Mouse (Mus musculus): ENCODE measurements around the gene Tbc1d14.

The Tbc1d14 gene

GRCm38 (mm10) chr5:36578982-36579381 lies 14.1 kb downstream of the Tbc1d14 start:
- no peak for DNase-seq (ENCODE audit: low read depth, low spot score)

GRCm38 (mm10) chr5:36576457-36576856 lies 16.6 kb downstream of the Tbc1d14 start:
- no peak for DNase-seq (ENCODE audit: low read depth, low spot score)

DNA sequence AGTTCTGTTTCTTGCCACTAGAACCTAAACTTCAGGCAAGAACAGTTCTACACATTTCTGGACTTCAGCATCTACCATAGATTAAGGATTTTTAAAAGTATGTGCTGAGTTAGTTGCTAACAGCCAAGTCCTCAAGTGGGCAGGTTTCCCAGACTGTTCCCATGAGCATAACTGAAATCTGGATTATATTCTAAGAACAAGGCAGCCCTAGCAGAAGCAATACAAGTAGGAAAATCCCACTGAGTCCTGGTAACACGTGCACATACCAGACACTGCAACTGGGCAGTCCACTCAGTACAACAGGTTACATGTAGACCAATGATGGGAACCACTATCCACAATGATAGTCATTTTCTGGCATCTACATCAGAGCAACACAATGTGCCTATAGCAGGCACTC lies 17.3 kb downstream of the Tbc1d14 start:
- no peak for DNase-seq (ENCODE audit: low read depth, low spot score)

GRCm38 (mm10) chr5:36575227-36575626 lies 17.8 kb downstream of the Tbc1d14 start:
- DNase-seq (ENCODE audit: low read depth, low spot score): no peak

DNA sequence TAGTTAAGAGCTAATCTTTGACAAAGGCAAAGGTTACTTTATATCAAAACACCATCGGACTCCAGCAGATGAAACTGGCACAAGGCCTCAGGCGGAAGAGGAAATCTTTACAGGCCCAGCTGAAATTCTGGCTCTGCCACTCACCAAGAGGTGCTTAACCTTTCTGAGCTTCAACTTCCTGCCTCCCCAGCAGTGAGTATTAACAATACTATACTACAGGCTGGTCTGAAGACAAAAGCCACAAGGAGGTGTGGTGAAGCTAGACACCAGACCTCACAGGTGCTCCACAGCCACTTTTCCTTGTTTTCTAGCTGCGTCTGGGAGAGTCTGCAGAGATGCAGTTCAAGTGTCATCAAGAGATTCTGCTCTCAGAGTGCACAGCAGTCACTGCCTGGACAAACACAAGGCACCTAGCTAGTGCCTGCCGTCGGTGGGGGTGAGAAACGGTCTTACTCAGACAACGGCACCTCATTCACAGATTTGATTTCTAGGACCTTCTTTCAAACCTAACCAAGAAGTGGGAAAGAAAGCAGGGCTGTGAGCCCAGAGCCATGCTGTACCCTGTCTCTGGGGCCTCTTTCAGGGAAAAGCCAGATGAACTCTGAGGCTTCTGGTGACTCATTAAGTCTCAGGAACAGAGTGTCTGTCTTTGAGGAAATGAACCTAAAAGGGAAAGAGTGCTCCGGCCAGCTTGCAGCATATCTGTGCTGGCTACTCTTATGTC lies 18.8 kb downstream of the Tbc1d14 start:
- DNase-seq (ENCODE audit: low read depth, low spot score): no peak

DNA sequence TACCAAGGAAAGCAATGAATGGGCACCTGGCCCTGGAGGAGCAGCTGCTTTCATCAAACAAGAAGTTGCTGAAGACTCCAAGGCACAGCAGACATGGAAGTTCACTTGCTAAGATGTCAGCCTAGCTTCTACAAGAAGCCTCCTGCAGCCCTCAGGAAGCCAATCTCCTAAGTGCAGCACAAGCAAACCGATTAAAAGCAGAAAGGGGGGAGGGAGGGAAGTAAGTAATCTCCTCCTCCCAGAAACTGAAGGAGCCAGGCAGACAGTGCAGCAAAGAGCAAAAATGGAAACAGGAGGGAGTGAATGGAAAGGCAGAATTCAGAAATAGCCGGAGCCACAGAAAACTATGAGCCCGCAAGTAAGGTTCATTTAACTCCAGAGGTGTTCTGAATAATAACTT lies 19.7 kb downstream of the Tbc1d14 start:
- no peak for DNase-seq (ENCODE audit: low read depth, low spot score)

- no peak for DNase-seq (ENCODE audit: low read depth, low spot score)
Observed at GRCm38 (mm10) chr5:36571371-36571770, 21.7 kb downstream of the Tbc1d14 start.

DNA sequence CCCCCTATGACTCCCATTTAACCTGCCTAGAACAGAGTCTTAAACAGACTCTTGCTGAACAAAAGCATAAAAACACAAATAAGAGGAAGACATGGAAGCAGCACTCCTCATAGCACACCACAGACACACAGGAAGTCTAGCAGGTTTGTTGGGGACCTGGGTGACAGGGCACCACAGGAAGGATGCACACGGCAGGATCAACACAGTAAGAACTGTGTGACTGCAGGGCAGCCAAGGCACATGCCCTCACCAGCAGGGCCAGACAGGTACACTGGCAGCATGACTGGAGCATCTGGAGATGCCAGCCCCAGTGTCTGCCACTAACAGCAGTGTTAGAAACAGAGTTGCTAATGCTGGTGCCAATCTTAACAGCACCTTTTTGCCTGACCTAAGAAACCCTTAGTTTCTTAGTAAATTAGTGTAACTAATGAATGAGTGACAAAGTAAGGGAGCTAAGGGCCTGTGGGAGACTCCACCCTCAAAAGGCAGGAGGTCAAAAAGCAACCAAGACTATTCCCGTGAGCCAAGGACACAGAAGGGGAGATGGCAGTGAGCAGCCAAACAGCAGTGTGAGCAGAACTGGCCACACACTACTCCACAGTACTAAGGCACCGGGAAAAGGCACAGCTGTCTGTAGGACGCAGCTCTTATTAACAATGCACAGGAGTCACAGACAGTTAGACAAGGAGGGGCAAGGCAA lies 22.4 kb downstream of the Tbc1d14 start:
- no peak for DNase-seq (ENCODE audit: low read depth, low spot score)

GRCm38 (mm10) chr5:36570098-36570497 lies 23.0 kb downstream of the Tbc1d14 start:
- DNase-seq (ENCODE audit: low read depth, low spot score): no peak

GRCm38 (mm10) chr5:36568118-36568517 lies 25.0 kb downstream of the Tbc1d14 start:
- no peak for DNase-seq (ENCODE audit: low read depth, low spot score)

DNA sequence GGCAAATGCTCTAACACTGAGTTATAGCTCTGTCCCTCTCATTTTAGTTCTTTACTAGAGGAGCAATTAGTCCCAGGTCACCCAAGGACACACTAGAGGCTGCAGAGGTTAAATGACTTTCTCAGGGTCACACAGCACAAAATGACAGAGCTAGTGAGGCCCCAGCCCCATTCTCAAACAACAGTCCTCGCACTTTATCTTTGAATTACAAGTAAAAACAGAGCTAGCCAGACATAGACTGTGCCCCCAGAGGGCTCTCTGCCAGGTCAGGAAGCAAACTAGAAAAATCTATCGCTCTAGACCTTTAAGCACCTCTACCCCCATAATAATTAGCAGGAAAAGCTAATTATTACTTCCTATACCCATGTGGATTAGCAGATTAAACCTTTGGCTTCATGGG lies 25.4 kb downstream of the Tbc1d14 start:
- no peak for DNase-seq (ENCODE audit: low read depth, low spot score)

DNA sequence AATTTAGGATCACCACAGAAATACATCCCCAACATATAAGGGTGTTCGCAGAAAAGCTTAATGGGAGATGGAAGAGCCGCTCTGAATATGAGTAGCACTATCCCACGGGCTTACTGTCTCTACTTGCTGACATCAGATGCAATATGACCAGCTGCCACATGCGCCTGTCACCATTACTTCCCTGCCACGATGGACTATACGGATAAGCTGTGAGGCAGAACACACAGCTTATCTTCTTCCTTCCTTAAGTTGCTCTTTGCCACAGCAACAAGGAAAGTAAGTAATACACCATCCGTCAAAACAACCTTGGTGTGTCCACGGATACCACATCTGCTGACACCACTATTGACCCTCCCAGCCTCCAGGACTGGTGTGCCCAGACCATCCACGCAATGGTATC lies 28.5 kb downstream of the Tbc1d14 start:
- DNase-seq (ENCODE audit: low read depth, low spot score): no peak

- DNase-seq (ENCODE audit: low read depth, low spot score): no peak
Observed at GRCm38 (mm10) chr5:36563741-36564140, 29.3 kb downstream of the Tbc1d14 start.

GRCm38 (mm10) chr5:36562791-36563445 lies 30.2 kb downstream of the Tbc1d14 start:
- DNase-seq (ENCODE audit: low read depth, low spot score): no peak

DNA sequence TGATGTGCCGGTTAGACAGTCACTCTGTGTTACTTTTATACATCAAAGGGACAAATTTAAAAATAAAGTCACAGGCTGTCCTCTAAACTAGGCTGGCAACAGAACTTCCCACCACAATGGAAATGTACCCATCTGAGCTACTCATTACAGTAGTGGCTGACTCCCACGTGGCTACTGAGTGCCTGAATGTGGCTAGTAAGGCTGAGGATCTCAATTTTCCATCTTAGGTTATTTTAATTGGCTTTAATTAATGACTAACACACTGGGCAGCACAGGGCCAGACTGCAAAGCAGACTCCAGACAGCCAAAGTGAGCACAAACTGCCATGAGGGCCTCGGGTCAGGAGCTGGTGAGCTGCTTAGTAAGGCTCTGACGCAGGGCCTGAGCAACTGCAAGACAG lies 31.6 kb downstream of the Tbc1d14 start:
- DNase-seq (ENCODE audit: low read depth, low spot score): no peak

- no peak for DNase-seq (ENCODE audit: low read depth, low spot score)
Observed at GRCm38 (mm10) chr5:36560490-36560889, 32.6 kb downstream of the Tbc1d14 start.

- no peak for DNase-seq (ENCODE audit: low read depth, low spot score)
Observed at GRCm38 (mm10) chr5:36559510-36560235, 33.4 kb downstream of the Tbc1d14 start.

GRCm38 (mm10) chr5:36559106-36559505 lies 34.0 kb downstream of the Tbc1d14 start:
- DNase-seq (ENCODE audit: low read depth, low spot score): no peak

DNA sequence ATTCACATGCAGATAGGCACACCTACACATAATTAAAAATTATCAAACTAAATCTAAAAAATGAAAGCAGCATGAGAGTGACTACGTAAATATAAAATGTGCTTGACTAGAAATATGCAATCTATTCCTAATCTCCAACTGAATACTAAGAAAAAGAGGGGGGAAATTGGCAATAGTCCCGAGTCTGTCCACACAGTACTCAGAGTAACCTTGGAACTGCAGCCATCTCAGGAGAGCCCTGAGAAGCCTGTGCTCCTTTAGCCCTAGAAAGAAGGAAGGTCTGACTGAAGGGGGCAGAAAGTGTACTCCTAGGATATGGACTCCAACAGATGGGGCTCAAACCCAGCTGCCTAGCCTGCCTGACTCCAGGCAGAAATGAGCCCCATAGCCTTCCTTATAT lies 34.5 kb downstream of the Tbc1d14 start:
- no peak for DNase-seq (ENCODE audit: low read depth, low spot score)

DNA sequence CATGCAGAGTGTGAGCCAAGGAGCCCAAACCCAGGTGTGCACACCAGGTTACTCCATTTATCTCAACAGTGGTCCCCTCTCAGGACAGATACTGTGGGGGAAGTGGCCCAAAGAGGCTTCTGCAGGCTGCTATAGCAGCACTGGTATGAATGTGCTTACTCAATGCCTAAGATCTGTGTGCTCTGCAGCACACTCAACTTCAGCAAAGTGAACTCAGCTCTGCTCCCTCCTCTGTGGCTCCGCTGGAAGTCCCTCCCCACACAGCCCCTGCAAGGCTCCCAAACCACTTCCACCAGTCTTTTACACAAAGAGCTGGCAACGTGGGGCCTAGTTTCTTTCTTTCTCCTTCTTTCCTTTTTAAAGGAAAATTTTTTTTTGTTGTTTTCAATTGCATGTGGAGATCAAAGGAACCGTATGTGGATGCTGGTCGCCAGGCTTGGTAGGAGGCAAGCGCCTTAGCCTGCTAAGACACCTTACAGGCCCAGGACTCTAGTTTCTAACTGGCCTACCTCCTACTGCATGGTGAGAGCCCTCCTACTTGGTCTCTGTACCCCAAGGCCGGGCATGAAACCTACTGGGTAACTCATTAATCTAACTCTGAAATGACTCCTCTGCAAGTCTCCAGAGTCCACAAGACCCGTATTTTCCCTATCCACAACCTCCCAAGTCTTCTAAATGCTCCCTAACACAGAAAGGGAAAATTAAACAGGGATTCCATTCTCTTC lies 35.3 kb downstream of the Tbc1d14 start:
- DNase-seq (ENCODE audit: low read depth, low spot score): no peak

- no peak for DNase-seq (ENCODE audit: low read depth, low spot score)
Observed at GRCm38 (mm10) chr5:36556906-36557305, 36.2 kb downstream of the Tbc1d14 start.
